Mouse (Mus musculus) G1E (cell line): Measurements from ENCODE around the gene Syde1.

Experiments used
- CTCF ChIP-seq: IDR thresholded peaks from 2 replicates; pipeline ENCODE4 v1.5.1; 2012; ENCODE audit warnings: low read depth, low read length, inconsistent platforms, mixed read lengths
- GATA1 ChIP-seq: IDR thresholded peaks from 2 replicates; pipeline ENCODE4 v1.6.1; 2012; ENCODE audit warnings: borderline replicate concordance, low read length, inconsistent platforms, mixed read lengths
- GATA2 ChIP-seq: IDR thresholded peaks from 2 replicates; pipeline ENCODE4 v1.6.1; 2012; ENCODE audit warnings: low read depth, low read length, inconsistent platforms, borderline replicate concordance

- TF ChIP-seq CTCF (no peak), GATA2 (no peak), GATA1 (no peak)
These were observed 10.6 kb downstream of the Syde1 start for GRCm38 (mm10) chr10:78581121-78581520.
